Mouse (Mus musculus) brain, embryonic 14.5 days (tissue): ENCODE data around the gene Catsper3.

Source experiments
- CTCF ChIP-seq: fragments of 200-500 bp; IDR thresholded peaks from 2 replicates; pipeline ENCODE4 v1.5.1; 2012; ENCODE audit warnings: inconsistent platforms, mild to moderate bottlenecking, moderate library complexity, borderline replicate concordance; ENCODE audit not compliant: insufficient read depth, insufficient read length; ENCODE audit errors: extremely low read depth
- POLR2A ChIP-seq: fragments of 200-500 bp; IDR thresholded peaks from 2 replicates; pipeline ENCODE4 v1.6.1; 2012; ENCODE audit warnings: mild to moderate bottlenecking, inconsistent platforms, borderline replicate concordance; ENCODE audit not compliant: poor library complexity, insufficient read depth, insufficient read length, severe bottlenecking; ENCODE audit errors: extremely low read depth

- TF ChIP-seq CTCF (no peak), POLR2A (no peak)
These were observed 30.5 kb downstream of the Catsper3 start for GRCm38 (mm10) chr13:55814834-55815233.
